Mouse (Mus musculus) lung, embryonic 14.5 days (tissue): ENCODE measurements around the gene Slc9a8. TPM values are rescaled to one million over a fixed set of nuclear protein-coding genes. Genes with fewer than 3 reads are reported as not detected.

ENCODE experiments used
- ATAC-seq: fragments of 200-750 bp; cut with Nextera tagmentation; 2 replicates; pipeline ENCODE4 v1.8.0; 2017; ENCODE audit warnings: mild to moderate bottlenecking, moderate TSS enrichment, moderate library complexity; ENCODE audit not compliant: insufficient read depth
- DNase-seq: peaks from one replicate; pipeline ENCODE4 v3.0.0-alpha.2; 2015
- H3K27ac ChIP-seq: fragments of 300-500 bp; sonication (generic); 2 replicates; pipeline ENCODE4 v1.5.1; 2014; ENCODE audit warnings: low read depth, mild to moderate bottlenecking, moderate library complexity
- H3K27me3 ChIP-seq: fragments of 300-500 bp; sonication (generic); 2 replicates; pipeline ENCODE4 v1.6.1; 2014; ENCODE audit warnings: low read length, control low read depth; ENCODE audit not compliant: insufficient read depth
- H3K36me3 ChIP-seq: fragments of 300-500 bp; sonication (generic); 2 replicates; pipeline ENCODE4 v1.6.1; 2014; ENCODE audit warnings: control low read depth; ENCODE audit not compliant: insufficient read depth
- H3K4me1 ChIP-seq: fragments of 300-500 bp; sonication (generic); 2 replicates; pipeline ENCODE4 v1.6.1; 2014; ENCODE audit warnings: antibody characterized with exemption, control low read depth; ENCODE audit not compliant: insufficient read depth
- H3K4me2 ChIP-seq: fragments of 300-500 bp; sonication (generic); 2 replicates; pipeline ENCODE4 v1.6.1; 2014; ENCODE audit warnings: mild to moderate bottlenecking
- H3K4me3 ChIP-seq: fragments of 300-500 bp; sonication (generic); 2 replicates; pipeline ENCODE4 v1.5.1; 2014; ENCODE audit warnings: low read depth, low read length
- H3K9ac ChIP-seq: fragments of 300-500 bp; sonication (generic); 2 replicates; pipeline ENCODE4 v1.6.1; 2014
- H3K9me3 ChIP-seq: fragments of 300-500 bp; sonication (generic); 2 replicates; pipeline ENCODE4 v1.6.1; 2016; ENCODE audit warnings: low read depth, low read length, control low read depth
- CTCF ChIP-seq: IDR thresholded peaks from 2 replicates; pipeline ENCODE4 v1.5.1; 2016; ENCODE audit warnings: antibody characterized with exemption, low read depth
- WGBS: fragments of 180-500 bp; shearing (Covaris S2); extraction: QIAGEN DNeasy Blood & Tissue Kit; methylation state at CpG from one replicate; pipeline ENCODE4 v1.1.7; 2014; 5-methylcytosine and 5-hydroxymethylcytosine counted together
- polyA plus RNA-seq: library from polyadenylated mRNA; unstranded; fragments of >200 nt; fragmentation: Nextera tagmentation; extraction: Ambion mirVana; gene quantifications from 2 replicates; pipeline ENCODE4 v1.2.1, GENCODE M21; 2014

The Slc9a8 gene
- polyA plus RNA-seq, 1 experiment from 2014 or later, result 23.6 TPM

DNA sequence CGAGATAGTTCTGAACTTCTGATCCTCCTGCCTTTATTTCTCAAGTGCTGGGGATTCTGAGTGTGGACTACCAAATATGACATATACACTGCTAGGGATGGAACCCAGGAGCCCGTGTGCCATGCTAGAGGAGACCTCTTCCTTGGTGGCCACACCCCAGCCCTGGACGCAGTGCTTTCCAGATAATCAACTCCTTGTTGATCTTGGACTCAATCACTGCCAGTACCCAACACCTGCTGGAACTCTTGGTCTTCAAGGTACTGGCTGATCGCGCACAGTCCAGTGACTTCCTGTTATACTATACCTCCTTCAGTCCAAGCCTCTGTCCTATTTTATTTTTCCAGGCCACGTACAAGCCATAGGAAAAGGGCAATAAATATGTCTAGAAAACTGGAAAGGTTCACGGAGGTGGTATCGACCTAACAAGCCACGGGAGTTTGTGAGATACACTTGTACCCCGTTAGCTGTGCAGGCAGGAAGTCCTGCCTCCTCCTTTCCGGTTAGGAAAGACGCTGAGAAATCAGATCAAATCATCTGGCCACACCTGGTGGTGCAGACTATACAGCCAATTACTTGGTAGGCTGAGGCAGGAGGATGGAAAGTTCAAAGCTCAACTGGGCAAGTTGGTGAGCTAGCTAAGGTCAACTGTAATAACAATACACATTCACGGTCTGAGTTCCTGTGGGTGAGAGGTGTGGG is 81.2 kb downstream of the Slc9a8 start:
- no peak for DNase-seq
- no peaks in the 10 kb centered on the region for H3K27me3 ChIP-seq
- 46% methylated on average over 13 of the region's 13 CpGs for WGBS
- H3K9me3 ChIP-seq, result no peaks in the 10 kb centered on the region
- H3K9ac ChIP-seq, result peak overlapping the region; percentile 90; the same call in 1 of the 2 replicates
- TF ChIP-seq CTCF, result peak; percentile 9
- H3K36me3 ChIP-seq, result peaks cover 29% of the 10 kb centered on the region
- peak overlapping the region; percentile 79 for H3K4me2 ChIP-seq
- H3K4me3 ChIP-seq, result peak overlapping the region; percentile 99
- peaks cover 16% of the 10 kb centered on the region for H3K4me1 ChIP-seq
- H3K27ac ChIP-seq, result peak overlapping the region; percentile 50; the same call in 1 of the 2 replicates
- ATAC-seq, result peak; percentile 4

DNA sequence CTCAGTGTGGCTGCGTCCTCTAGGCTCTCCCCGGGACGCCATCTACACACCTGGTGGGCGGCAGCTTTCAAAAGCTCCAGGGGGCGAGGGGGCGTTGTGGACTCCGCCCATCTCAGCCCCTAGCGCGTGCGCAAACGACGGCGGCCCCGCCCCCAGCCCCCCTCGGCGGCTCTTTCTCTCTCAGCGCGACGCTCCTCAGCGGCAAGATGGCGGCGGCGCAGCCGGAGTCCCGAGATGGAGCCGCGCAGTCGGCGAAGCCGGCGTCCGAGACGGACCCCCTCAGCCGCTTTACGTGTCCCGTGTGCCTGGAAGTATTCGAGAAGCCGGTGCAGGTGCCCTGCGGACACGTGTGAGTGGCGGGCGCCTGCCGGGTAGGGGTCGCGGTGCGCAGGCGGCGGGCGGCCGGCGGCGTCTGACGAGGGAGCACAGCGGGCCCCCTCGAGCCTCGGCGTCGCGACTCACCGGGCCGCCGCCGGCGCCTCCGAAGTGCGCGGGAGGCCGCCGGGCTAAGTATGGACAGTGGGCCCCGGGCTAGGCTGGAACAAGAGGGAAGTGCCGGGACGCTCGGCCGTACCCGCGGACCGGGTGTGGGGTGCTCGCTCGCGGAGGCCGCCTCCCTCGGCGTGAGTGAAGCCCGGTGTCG is 81.9 kb downstream of the Slc9a8 start:
- Histone ChIP-seq H3K27ac (peak overlapping the region; percentile 75), H3K4me2 (peak overlapping the region; percentile 79), H3K36me3 (peaks cover 36% of the 10 kb centered on the region), H3K27me3 (no peaks in the 10 kb centered on the region), H3K9me3 (no peaks in the 10 kb centered on the region), H3K9ac (peak overlapping the region; percentile 90), H3K4me3 (peak overlapping the region; percentile 99), H3K4me1 (peaks cover 16% of the 10 kb centered on the region)
- WGBS, result under 1% methylated on average over 85 of the region's 85 CpGs
- ATAC-seq (peak; percentile 85), DNase-seq (peak; percentile 91)
- TF ChIP-seq CTCF, result 0 out of 2 replicates have a peak, but pooled peaks have one; percentile 0

DNA sequence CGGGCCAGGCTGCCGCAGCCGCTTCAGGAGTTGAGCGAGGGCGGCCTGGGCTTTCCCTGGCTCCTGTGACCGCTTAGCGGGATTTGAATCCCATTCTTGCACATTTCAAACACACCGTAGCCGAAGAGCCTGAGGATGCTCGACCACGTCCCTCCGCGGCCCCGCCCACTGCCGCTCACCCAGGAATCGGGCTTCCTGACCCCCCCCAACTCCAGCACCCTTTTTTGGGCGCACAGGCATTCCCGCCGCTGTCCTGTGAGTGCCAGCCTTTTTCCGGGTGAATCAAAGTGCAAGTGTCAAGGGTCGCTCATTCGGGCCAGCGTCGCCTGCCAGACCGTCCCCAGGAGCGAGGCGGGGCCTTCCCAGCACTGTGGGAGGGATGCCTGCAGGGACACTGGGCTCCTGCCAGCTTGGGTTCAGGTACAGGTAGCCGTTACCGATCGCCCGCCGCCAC is 82.4 kb downstream of the Slc9a8 start:
- under 1% methylated on average over 32 of the region's 32 CpGs for WGBS
- peak overlapping the region; percentile 99 for H3K4me3 ChIP-seq
- H3K4me2 ChIP-seq, result peak overlapping the region; percentile 79
- H3K9me3 ChIP-seq, result no peaks in the 10 kb centered on the region
- peak overlapping the region; percentile 90 for H3K9ac ChIP-seq
- TF ChIP-seq CTCF, result no peak
- H3K27me3 ChIP-seq, result no peaks in the 10 kb centered on the region
- peak overlapping the region; percentile 75 for H3K27ac ChIP-seq
- ATAC-seq, result peak; percentile 25; the same call in 1 of the 2 replicates
- H3K4me1 ChIP-seq, result peaks cover 16% of the 10 kb centered on the region
- peak; percentile 56 for DNase-seq
- H3K36me3 ChIP-seq, result peaks cover 41% of the 10 kb centered on the region

DNA sequence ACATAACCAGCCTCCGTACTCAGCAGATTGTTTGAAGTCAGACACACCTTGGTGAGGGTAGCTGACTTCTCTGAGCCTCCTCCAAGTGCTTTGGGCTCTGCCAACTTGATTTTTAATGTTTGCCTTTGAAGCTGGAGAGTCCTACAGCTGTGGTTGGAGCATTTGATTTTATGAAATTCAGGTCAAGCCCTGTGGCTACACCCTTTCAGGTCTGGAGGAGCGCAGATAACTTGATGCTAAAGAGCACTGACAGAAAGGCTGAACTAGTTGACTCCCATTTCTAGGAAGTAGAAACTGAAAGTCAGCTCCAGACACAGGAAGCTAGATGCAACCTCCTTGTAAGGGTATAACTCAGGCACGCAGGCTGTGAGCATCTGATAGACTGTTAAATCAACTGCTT is 83.6 kb downstream of the Slc9a8 start:
- TF ChIP-seq CTCF, result no peak
- H3K36me3 ChIP-seq, result peaks cover 51% of the 10 kb centered on the region
- no peaks in the 10 kb centered on the region for H3K27me3 ChIP-seq
- ATAC-seq (no peak), DNase-seq (peak; percentile 44)
- H3K9ac ChIP-seq, result 0 out of 2 replicates have a peak overlapping the region, but pooled peaks have one; percentile 90
- no peaks in the 10 kb centered on the region for H3K9me3 ChIP-seq
- H3K27ac ChIP-seq, result no peak overlapping the region
- 0 out of 2 replicates have a peak overlapping the region, but pooled peaks have one; percentile 99 for H3K4me3 ChIP-seq
- peak overlapping the region; percentile 79 for H3K4me2 ChIP-seq
- H3K4me1 ChIP-seq, result peaks cover 16% of the 10 kb centered on the region
- WGBS, result 65% methylated on average over 3 of the region's 3 CpGs

DNA sequence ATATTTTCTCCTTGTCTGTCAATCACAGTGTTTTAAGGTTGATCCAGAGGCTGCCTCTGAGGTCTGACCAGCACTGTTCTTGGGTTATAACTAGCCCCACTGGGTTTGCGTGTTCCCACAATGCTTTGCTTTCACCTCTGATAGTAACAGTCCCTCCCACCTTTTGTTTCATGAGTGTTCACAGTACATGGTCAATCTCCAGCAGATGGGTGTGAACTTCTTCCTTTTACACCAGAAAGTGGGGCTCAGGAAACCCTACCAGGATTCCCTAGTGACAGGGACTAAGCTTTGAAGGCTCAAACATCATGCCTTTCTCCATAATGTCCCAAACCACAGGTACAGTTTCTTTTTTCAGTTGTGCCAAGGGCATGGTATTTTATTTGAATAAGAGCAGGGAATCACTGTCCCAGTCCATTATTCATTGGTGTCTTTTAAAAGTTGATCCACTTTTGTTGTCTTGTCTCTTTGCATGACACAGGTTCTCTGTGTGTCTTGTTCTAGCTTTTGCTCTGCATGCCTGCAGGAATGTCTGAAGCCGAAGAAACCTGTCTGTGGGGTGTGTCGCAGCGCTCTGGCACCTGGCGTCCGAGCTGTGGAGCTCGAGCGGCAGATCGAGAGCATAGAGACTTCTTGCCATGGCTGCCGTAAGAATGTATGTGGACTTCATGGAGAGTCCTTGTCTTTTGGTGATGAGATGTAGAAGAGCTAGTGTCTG is 85.2 kb downstream of the Slc9a8 start:
- H3K36me3 ChIP-seq, result peaks cover 67% of the 10 kb centered on the region
- no peak for TF ChIP-seq CTCF

DNA sequence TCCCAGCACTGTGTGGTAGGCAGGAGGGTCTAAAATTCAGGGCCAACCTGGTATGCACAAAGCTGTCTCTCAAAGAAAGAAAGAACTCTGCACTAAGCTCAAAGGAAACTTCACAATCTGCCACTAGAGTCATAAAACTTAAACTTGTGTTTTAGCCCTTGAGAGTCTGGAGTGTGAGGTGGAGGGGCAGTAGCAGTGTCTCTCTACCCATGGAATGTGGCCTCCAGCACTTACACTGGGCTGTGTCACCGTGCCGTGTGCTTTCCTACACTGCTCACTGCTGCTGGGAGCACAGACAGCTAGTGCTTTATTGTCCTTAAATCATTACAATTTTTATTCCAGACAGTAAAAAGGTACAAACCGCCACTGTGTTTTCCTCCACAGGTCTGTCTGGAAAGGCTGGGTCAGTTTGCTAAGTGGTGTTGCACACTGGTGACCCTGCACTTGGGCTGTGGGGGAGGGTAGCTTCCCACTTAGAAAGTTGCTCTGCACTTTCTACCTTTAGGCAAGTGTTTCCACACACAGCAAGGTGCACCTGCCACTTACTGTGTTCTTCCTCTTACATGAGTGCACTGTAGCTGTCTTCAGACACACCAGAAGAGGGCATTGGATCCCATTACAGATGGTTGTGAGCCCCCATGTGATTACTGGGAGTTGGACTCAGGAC is 86.3 kb downstream of the Slc9a8 start:
- H3K27me3 ChIP-seq, result no peaks in the 10 kb centered on the region
- no peak overlapping the region for H3K9ac ChIP-seq
- no peak overlapping the region for H3K27ac ChIP-seq
- no peak overlapping the region for H3K4me2 ChIP-seq
- ATAC-seq (no peak), DNase-seq (no peak)
- H3K9me3 ChIP-seq, result no peaks in the 10 kb centered on the region
- no peak for TF ChIP-seq CTCF
- peaks cover 78% of the 10 kb centered on the region for H3K36me3 ChIP-seq
- WGBS, result 77% methylated on average over 3 of the region's 3 CpGs
- no peak overlapping the region for H3K4me3 ChIP-seq
- H3K4me1 ChIP-seq, result peaks cover 12% of the 10 kb centered on the region

More for the DNA sequence above, 85.2 kb downstream of the Slc9a8 start:
- peaks cover 16% of the 10 kb centered on the region for H3K4me1 ChIP-seq
- WGBS, result 83% methylated on average over 10 of the region's 10 CpGs
- no peak overlapping the region for H3K4me2 ChIP-seq
- ATAC-seq (no peak), DNase-seq (no peak)
- no peaks in the 10 kb centered on the region for H3K27me3 ChIP-seq
- no peak overlapping the region for H3K9ac ChIP-seq
- H3K9me3 ChIP-seq, result no peaks in the 10 kb centered on the region
- no peak overlapping the region for H3K27ac ChIP-seq
- no peak overlapping the region for H3K4me3 ChIP-seq
